Mouse (Mus musculus) thymus, postnatal 14 days (tissue): ENCODE data around the gene Rnf186.
"Not testable (repeated sequence)": the region's sequence is repeated elsewhere in the genome, so short reads cannot be mapped to it uniquely, and the experiment has no call there.

Experiments
- DNase-seq: peaks from one replicate; pipeline ENCODE4 v3.0.0; 2021

Gene Rnf186

DNA sequence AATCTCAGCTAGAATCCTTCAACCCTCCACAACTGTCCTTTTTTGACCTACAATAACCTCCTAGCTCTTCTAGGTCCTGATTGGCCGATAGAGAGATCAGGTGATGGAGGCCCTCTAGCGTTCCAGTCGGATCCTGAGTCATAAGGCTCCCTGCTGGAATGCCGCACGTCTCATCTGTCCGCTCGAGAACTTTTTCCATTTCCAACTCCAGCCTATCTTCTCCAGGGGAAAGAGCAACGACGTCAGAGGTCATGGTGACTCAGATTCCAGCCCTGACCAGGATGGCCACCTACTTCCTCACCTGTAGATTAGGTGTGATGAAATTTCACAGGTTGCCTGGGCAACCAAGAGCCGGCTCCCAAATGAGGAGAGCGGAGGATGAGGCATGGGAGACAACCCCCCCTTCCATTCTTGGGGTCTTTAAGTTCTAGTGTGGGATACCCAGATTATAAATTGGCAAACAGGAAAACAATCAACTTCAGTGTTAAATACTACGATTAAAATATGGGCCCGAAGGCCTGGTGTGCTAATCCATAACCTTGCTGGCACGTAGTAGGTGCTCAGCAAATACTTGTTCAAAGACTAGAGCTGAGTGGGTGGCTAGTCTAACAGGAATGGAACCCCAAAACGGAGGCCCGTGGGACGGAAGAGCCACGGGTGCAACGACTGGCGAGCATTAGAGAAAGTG is 5.4 kb downstream of the Rnf186 start:
- DNase-seq = peak; percentile 40

DNA sequence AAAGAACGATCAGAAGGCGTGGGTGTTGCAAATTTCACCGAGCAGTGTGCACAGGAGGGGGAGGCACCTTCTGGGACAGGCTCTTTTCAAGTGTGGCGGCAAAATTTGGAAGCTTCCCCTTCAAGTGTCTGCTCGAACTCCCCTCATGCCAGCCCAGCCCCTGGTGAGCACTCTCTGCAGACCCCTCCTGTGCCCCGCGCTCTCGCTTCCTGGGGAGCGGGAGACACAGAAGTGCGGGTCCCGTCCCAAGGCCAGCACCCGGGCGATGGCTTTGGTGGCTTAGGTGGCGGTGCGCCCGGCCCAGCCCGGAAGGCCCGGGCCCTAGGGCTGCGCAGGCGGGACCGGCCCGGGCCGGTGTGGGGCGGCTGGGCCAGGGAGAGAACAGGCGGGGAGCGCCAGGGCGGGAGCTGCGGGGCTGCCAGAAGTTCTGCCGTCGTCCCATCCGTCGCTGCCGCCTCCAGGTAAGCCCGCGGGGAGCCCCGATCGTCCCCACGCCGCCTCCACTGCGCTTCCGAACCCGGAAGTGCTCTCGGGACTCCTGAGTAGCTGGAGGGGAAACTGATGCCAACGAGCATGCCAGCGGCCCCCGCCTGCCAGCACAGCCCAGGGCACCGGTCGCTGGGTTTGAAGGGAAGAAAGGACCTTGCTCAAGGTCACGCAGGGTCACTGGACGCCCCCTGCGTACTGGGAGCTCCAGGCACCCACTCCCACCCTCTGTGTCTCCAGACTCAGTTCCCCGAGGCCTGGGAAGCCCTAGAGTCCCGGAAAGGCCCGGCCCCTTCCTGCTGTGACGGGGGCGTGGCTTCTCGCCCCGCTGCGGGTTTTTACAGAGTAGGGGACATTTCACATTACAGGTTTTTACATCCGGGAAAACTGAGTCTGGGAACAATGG is 6.2 kb downstream of the Rnf186 start, which contains the start of gene Tmco4:
TSS of gene Tmco4 (plus strand) at position 62 of the 892 bp plus-strand sequence.
- DNase-seq = peak; percentile 87

DNA sequence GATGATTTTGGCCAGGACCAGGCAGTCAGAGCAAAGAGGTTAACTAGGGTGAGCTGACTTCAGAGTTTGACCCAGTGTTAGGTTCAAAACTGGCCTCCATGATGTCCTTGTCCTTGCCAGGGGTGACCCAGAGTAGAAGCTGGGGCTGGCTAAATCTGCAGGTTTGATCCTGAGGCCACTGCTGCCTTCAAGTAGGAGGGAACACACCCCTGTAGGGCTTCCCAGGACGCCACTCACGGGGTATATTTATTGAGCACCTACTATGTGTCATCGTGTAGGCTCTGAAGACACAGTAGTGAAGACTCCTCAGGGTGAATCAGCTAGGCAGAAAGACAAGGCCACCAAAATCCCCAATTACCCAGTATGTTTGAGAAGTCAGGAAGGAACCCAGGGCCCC is 6.8 kb downstream of the Rnf186 start:
- DNase-seq = no peak

DNA sequence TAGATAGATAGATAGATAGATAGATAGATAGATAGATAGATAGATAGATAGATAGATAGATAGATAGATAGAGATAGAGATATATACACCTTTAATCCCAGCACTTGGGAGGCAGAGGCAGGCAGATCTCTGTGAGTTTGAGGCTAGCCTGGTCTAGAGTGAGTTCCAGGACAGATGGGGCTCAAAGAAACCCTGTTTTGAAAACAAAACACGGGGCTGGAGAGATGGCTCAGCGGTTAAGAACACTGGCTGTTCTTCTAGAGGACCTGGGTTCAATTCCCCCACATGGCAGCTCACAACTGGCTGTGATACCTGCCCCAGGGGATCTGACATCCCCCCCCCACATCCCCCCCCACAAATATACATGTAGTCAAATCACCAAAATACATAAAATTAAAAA is 7.6 kb downstream of the Rnf186 start:
- DNase-seq = not testable (repeated sequence)

DNA sequence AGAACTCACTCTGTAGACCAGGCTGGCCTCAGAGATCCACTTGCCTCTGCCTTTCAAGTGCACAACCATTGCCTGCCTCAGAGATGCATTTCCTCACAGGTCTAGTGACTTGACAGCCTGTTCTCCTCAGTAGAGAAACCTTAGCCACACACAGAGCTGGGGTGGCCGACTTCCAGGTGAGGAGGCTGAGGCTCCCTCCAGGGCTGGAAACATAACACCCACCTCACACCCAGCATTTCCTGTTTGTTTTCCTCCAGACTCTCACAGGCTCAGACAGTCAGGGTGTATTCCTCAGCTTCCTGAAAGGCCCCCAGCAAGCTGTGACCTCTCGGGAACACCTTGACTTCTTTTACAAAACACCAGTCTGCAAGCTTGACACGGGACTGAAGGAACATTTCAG is 8.3 kb downstream of the Rnf186 start:
- no peak for DNase-seq

DNA sequence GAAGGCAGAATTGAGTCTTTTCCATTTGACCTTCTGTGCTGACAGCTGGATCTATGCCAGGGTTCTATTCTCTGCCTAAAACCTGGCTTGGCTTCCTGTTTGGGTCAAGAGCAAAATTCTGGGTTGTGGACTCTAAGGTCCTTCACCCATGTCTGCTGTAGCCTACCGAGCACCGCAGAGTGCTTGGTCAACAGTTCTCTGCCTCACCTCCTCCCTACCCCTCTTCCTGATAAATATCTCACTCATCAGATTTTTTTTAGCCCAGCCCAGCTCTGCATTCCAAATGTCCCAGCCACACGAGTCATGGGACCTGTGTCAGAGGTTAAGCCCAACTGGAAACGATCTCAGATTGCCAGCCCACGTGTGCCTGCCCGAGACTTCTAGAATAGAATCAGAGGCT is 9.1 kb downstream of the Rnf186 start:
- DNase-seq = no peak

DNA sequence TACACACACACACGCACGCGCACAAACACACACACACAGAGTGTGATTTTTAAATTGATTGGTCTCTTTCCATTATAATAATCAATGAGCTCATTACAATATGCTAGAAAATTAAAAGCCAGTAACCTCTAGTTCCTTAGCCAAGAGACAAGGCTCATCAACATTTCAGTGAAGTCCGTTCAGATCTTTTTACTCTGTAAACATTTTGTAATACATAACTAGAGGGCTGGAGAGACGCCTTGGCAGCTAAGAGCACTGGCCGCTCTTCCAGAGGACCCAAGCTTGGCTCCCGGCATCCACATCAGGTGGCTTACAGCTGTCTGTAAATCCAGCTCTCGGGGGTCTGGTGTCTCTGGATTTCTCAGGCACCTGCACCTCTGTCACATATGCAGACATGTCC is 13.1 kb downstream of the Rnf186 start:
- no peak for DNase-seq

DNA sequence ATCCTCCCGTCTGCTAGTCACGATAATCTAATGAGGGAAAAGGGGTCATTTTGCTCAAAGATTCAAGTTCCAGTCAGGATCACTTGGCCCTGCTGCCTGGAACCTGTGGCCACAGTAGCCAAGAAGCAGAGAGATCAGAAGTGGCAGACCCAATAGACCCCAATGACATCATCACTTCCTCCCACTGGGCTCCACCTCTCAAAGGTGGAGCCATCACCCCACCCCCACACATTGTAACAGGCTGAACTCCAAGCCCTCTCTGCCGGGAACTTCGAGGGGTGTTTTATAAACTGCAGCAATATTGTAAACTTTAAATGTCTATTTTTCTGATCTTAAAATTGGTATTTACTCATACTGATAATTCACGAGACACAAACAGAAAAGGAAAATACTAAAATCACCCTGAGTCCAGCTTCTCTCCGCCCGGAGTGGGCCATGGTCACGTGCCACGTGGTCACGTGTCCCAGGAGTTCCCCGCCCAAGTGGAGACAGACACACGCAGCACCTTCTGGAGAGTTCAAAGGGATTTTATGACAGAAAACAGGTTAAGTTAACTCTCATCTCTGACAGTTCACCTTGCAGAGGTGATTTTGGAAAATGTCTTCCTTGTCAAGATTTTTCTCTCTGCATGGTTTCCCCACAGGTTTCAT is 14.0 kb downstream of the Rnf186 start:
- no peak for DNase-seq

DNA sequence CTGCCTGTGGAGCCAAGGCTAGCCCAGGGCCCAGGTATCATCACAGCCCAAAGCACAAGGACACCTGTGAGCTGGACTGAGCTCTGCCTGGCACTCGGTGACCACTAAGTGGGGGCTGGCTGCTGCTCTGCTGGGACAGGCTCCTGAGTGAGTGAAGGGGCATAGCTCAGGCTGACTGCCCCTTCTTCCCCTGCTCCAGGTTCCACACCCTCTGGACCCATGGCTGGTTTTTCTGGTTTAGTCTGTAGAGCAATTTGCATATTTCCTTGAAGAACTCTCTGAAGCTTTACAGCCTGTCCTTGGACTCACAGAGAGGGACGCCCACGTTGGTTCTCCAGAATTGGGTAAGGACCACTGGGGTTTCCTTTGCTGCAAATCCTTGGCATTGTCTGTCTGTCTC is 16.5 kb downstream of the Rnf186 start:
- DNase-seq = no peak

DNA sequence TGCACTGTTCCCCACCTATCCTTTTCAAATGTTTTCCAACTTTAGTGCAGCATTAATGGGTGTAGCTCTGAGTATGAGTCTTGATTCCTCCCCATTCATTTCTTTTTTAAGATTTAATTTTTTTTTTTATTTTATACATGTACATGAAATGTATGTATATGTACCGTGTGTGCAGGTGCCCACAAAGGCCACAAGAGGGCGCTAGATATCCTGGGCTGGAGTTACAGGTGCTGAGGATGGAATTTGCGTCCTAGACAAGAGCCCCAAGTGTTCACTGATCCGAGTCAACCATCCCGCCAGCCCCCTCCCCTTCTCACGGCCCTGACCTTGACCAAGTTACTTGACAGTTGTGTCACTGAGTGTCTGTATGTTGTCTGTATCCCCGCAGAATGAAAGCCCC is 17.8 kb downstream of the Rnf186 start:
- DNase-seq = no peak

DNA sequence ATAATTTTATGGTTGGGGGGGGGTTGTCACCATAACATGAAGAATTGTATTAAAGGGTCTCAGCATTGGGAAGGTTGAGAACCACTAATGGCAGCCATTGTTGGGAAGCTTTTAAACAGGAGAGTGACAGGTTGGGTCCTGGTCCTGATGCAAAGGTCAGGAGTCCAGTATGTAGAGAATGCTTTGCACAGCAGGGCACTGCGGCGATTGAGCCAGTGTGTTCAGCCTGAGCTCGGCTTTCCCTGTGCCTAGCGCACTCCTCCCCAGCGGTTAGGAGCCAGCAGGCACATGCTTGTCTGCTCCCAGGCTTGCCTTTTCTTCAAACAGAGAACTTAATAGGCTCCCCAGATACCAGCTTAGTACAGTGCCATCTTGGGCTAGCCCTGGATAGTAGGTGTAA is 19.4 kb downstream of the Rnf186 start:
- no peak for DNase-seq

DNA sequence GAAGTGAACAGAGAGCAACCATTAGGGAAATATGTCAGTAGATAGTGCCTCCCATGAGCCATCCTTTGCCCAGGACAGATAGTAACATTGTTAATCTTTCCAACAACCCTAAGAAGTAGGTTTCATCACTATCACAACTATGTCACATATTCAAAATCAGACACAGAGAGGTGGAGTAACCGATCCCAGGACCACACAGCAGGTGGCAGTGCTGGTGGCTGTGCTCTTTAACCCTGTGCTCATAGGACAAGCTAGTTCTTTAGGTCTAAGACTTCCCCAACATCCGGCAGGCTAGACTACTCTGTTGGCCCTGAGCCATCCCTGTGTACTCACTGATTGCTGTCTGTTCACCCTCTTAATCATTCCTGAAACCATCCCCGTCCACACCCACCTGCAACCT is 27.5 kb downstream of the Rnf186 start:
- DNase-seq = no peak

DNA sequence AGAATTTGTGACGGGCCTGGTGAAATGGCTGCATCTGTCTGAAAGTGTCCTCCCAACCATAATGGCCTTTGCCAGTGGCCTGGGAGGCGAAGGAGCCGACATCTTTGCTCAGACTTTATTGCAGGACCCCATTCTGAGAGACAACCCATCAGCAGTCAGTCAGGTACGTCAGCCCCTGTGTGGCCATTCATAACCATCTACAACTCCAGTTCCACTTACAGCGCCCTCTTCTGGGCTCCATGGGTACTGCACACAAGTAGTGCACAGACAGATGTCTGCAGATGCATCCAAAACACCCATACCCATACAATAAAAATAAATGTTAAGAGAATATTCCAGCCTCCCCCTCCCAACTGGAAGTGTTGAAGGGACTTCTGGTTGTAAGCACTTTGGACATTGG is 29.5 kb downstream of the Rnf186 start:
- DNase-seq = peak; percentile 43

DNA sequence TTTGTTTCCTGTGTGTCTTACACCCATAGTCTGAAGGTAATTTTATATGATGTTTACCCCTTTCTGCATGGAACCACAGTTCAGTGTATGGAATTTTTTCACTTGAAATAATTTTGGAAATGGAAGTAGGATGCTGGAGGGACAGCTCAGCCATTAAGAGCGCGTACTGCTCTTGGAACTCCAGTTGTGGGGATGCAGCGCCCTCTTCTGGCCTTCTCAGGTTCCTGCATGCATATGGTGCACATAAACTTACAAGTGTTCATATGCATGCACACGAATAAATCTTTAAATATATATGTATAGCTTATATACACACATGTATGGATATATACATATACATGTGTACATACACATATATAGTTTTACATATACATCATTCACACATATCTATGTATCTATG is 30.2 kb downstream of the Rnf186 start:
- no peak for DNase-seq

DNA sequence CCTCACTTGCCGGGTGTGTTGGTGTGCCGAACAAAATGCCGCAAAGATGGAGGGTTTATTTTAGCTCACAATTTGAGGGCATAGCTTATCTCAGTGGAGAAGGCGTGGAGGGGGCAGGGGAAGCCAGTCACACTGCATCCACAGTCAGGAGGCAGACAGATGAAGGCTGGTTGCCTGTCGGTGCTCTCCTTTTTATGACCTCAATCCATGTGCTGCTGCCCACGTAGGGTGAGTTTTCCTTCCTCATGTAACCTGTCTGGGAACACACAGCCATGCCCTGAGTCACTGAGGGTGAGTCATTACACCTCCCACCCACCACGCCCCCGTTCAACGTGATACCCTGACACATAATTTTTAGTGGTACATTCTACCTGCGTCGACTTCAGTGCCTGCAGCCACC is 31.7 kb downstream of the Rnf186 start:
- no peak for DNase-seq

DNA sequence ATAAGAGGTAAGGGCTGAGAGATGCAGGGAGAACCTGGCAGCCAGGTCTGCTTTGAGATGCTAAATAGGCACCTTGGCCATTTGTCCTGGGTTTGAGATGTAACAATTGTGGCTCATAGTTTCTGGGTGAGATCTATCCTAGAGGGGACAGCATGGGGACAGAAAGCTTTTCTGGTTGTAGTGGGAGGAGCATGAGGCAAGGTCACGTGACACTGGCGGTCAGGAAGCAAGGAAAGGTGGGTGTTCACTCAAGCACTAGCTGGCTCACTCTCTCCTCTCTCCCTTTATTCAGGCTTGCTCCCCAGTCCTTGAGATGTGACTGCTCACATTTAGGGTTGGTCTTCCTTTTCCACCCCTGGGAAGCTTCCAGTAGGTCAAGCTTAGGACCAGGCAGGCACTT is 34.1 kb downstream of the Rnf186 start:
- no peak for DNase-seq

DNA sequence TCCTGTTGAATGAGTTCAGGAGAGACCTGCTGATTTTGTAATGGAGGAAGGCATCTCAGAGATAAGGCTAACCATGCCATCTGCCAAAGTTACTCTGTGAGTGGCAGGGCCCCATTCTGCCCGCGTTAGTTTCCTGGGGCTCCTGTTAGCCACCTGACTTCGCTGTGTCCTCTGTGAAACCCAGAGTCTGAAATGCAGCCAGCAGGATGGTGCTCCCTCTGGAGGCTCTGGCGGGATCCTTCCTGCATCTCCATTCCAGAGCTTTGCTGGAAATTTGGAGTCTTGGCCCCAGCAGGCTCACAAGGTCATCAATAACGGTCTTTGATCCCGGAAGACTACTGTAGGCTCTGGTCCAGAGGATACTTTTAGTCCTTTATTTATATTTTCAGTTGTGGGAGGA is 34.5 kb downstream of the Rnf186 start:
- no peak for DNase-seq

DNA sequence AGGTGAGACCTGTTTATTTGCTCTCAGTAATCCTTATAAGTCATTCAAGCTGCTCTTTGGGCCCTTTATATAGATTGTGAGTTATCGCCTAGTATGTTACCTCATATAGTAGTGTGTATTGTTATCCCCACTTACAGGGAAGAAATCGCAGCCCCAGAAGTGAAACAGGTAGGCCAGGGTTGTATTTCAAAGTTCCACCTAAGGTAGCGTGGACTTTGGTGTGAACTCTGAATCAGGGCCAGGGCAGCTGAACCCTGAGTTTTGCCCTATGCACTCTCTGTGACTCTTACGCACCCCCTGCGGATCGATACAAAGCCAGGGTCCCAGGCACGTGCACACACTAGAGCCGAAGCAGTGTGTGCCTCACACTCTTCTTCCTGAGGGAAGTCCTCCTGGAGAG is 37.2 kb downstream of the Rnf186 start:
- DNase-seq = no peak

DNA sequence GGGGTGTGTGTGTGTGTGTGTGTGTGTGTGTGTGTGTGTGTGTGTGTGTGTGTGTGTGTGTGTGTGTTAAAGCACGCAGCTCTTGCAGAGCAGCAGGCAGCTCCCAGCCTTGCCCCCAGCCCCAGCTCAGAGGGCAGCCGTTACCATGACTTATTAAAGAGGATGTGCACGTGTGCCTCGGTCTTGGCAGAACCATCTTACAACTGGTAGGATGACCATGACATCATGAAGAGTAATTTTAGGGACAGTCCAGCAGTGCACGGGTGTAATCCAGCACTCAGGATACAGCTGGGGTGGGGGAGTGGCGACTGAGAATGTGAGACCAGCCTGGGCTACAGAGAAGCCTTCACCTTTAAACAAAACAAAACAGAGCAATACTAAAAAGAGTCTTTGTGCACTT is 38.3 kb downstream of the Rnf186 start:
- DNase-seq = no peak

DNA sequence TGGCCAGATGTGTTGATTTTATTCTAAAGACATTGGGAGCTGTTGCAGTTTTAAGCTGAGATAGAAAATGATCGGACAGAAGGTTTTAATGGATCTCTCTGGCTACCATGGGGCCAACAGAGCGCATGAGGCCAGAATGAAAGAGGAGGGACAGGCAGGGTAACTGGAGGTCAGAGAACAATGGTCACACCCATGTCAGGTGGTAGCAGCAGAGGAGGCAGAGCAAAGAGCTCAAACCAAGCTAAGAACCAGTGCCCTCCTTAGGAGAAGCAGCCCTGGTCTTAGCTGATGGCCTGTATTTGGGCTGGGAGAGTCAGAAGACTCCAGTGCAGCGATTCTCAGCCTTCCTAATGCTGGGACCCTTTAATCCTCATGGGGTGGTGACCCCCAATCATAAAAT is 40.4 kb downstream of the Rnf186 start:
- no peak for DNase-seq

DNA sequence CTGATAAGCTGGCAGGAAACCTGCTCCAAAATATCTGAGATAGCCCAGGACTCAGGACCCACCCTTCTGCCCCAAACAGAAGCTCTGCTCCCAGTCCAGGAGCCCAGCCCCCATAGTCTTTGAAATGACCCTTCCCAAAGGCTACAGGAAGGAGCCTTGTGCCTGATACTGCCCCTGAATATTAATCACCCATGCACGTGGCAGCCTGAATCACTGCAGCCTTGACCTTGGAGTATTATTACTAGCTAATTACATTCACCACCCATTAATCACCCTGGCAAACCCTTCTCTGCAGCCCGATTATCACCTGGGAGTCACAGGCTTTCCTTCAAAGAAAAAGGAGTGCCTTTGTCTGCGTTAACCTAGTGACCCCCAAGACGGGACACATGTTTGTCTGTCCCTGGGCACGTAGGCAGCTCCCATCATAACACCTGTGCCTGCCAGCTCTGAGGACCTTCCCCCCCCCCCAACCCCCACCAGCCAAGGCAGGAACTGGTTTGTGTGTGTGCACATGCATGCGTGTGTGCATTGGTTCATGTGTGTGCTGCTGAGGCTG is 41.1 kb downstream of the Rnf186 start:
- DNase-seq = no peak

DNA sequence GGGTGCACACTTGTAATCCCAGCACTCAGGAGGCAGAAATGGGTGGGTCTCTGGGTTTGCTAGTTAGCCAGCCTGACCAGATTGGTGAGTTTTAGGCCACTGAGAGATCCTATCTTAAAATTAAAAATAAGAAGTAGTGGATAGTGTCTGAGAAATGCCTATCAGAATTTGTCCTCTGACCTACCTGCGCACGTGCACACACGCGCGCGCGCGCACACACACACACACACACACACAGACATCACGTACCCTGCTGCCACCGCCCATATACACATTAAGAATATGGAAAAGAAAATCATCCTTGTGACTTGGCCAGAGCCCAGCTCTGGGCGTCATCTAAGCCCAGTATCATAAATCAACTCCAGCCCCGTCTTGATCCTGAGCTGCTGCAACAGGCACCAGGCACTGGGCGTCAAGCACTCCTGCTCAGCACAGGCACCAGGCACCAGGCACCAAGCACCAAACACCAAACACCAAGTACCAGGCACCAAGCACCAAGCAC is 44.3 kb downstream of the Rnf186 start:
- DNase-seq = no peak

DNA sequence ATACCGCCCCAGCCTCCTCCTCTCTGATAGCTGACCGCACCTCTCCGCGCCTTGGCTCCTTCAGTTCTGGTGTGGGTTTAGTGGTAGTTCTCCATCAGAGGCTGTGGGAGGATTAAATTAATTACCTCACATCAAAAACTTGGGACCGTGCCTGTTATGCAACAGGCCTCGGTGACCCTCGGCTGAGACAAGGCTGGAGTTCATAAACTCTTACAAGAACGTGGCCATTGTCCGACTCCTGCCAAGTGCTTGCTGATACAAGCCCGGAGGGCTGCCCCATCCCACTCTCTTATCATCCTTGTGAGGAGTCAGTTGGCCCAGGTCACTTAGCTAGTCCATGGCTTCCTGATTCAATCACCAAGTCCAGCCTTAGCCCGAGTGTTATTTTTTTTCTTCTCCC is 46.4 kb downstream of the Rnf186 start:
- DNase-seq = no peak
